Mouse (Mus musculus) CD8-positive naive resting alpha-beta T cell, adult 2 months (primary cell): ENCODE results near the gene Acp7.

Experiments used
- DNase-seq, 2 experiments: peaks; one replicate each; pipeline ENCODE4 v3.0.0; 2022; ENCODE audit warnings: low read depth in 2 of 2, low spot score in 2 of 2

Acp7 gene

GRCm38 (mm10) chr7:28603136-28603535 is 28.0 kb downstream of the Acp7 start:
- DNase-seq, result no peak

DNA sequence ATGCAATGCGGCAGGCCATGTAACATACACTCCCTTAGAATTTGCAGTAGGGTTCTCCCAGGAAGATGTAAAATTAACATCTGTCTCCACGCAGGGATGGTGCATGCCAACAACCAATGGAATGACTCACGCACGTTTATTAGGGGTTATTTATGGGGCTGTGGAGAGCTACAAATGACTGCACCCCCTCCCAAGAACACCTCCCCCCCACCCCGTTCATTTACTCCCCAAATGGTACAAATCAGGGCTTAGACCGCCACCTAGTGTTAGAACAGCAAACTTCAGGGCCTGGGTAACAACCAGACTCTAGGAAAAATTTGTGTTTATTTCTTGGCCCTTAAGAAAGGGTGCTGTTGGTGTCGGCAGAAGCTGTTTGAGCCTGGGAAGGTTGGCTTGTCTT is 29.5 kb downstream of the Acp7 start:
- peak; percentile 35 to 57 for DNase-seq

GRCm38 (mm10) chr7:28601029-28601428 is 30.1 kb downstream of the Acp7 start:
- peak; percentile 54 to 70 for DNase-seq

- DNase-seq, result no peak
These were observed 32.2 kb downstream of the Acp7 start for GRCm38 (mm10) chr7:28598951-28599350.

DNA sequence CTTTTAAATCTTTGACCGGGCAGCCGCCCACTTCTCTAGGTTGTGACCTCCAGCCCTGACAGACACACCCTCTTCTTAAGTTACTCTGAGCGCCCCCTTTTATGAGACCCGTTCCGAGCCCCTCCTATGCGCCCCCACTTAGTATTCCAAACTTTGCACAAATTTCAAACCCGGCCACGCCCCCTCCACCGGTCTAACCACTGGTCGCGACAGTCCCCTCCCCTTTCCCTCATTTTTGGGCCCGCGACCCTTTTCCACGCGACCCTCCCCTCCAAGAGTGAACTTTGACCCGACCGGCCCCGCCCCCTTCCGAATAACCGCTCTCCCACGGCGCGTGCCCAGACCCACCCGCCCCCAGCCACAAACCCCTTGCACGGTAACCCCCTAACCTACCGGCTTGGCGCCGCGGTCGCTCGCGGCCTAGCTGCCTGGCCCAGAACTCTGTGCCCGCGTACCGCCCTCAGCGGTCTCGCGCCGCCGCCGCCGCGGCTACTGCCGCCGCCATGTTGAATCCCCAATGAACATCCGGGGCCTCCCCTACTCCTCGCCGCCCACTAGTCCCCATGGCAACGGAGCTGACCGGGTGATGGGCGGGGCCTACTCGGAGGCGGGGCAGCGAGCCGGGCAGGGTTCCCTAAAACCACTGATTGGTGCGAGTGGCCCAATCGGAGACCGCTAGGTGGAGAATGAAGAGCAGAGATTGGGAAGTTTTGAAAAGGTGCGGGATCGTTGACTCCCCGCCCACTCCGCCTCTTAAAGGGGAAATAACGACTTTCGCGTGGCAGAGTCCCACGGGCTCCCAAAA is 33.3 kb downstream of the Acp7 start, which contains the start of the genes Samd4b and Pak4:
Gene Samd4b, minus strand, starts transcription at position 503 of the 805 bp plus-strand sequence.
Gene Pak4, minus strand, starts transcription at position 544 of the 805 bp plus-strand sequence.
- peak; percentile 100 for DNase-seq

- DNase-seq, result no peak
These were observed 33.9 kb downstream of the Acp7 start for GRCm38 (mm10) chr7:28597277-28597570.

DNA sequence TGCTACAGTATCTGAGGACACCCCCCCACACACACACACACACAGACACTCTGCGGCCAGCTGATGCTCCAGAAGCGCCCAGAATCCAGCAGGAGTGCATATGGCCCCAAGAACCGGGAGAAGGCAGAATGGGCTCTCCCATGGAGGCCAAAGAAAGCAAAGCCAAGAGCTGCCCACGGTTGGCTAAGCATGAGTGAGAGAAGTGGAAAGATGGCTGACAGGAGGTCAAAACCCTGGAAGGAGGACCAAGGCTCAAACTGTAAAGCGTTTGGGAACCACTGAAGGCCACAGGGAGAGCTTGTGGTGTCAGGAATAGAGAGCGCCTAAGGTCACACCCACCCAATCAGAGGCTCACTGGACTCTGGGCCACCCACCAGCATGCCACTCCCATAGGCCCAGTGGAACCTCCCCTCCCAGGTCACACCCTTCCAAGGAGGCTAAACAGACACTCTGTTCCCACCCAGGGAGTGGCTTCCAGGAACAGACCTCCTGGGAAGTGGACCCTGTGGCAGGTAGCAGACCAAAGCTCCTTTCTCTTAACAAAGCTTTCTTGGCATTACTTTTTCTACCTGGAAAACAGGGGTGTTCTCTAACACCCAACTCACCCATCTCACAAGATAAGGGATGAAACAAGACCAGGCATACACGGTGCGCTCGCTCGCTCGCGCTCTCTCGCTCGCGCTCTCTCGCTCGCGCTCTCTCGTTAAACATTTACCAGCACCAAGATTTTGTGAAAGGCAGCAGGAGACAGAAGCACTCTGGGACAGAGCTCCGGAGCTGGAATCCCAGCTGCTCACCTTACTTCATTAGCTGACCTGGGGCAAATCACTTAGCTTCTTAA is 34.5 kb downstream of the Acp7 start:
- no peak for DNase-seq

DNA sequence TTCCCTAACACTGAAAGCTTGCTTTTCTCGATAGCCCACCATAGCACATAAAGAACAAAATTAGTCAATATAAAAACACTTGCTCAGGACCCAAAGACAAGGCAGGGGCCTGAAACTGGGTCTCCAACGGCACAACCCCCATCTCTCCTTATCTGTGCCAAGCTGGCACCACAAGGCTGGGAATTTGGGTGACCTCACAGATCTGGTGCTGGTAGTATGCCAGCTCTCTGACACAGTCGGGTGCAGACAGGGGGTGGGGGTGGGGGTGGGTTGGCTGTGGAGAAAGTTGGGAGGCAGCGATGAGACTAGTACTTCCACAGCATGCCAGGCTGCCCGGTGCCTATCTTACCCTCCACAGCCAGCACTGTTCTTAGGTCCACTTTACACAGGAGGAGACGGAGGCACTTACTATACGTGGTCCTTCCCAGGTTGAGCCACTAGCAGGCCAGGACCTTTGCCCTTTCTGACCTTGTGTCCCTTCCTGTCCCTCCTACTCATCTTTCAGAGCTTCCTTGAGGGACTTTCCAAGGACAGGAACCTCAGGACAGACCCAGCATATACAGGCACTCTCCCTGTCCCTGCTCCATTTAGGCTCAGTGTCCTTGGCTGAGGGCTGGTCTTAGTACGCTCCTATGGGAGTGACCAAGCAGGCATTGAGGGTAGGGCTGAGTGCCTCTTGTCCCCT is 35.2 kb downstream of the Acp7 start:
- DNase-seq, result no peak

GRCm38 (mm10) chr7:28593206-28594111 is 37.7 kb downstream of the Acp7 start:
- no peak for DNase-seq

- DNase-seq, result no peak
These were observed 39.3 kb downstream of the Acp7 start for GRCm38 (mm10) chr7:28591862-28592261.

DNA sequence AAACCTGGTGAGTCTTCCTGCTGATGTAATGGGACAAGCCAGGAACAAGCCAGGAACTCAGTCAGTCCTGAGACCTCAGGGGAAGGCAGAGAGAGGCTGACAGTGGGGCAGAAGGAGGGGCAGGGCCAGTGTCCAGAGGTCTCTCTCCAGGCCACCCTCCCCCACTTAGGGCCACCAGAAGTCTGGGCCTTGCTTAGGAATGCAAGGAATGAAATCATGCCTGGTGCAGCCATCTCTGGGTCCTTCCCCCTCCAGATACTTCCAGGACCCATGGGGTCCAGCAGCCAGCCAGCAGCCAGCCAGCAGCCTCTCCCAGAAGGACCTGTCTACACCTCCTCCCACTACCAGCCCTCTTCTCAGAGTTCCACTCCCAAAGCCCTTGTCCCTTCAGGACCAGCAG is 43.5 kb downstream of the Acp7 start:
- no peak for DNase-seq

DNA sequence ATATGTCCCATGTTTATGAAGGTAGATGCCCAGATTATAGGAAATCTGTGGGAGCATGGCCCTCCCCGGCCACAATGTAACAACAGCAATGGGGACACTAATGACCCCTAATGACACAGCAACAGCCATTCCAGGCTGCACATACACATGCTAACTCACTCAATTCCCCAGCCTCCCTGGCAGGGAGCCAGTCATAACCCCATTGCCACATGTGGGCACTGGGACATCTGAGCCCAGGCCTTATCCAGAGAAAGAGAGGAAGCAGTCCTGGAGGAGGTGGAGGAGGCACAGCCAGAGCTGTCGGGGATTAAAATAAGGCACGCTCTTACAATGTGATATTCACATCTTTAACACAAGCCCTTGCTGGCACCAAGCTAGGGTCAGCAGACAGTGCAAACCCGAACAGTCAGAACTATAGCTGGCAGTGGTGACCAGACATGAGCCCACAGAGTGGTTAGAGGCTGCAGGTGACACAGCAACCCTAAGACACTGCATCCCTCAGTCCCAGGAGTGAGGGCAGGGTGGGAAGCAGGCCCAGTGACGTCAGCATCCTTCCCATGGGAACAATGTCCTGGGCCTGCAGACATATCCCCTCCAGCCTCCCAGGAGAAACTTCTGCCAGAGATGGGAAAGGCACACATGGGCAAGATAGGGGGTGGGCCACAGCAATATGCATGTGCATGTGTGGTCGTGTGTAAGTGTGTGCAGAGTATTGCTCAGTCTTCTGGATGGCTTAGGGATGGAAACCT is 44.3 kb downstream of the Acp7 start:
- no peak for DNase-seq

GRCm38 (mm10) chr7:28585001-28585400 is 46.1 kb downstream of the Acp7 start:
- no peak for DNase-seq

GRCm38 (mm10) chr7:28584468-28584867 is 46.7 kb downstream of the Acp7 start:
- DNase-seq, result no peak

GRCm38 (mm10) chr7:28583570-28584344 is 47.4 kb downstream of the Acp7 start:
- DNase-seq, result no peak

- no peak for DNase-seq
These were observed 48.3 kb downstream of the Acp7 start for GRCm38 (mm10) chr7:28582841-28583240.

DNA sequence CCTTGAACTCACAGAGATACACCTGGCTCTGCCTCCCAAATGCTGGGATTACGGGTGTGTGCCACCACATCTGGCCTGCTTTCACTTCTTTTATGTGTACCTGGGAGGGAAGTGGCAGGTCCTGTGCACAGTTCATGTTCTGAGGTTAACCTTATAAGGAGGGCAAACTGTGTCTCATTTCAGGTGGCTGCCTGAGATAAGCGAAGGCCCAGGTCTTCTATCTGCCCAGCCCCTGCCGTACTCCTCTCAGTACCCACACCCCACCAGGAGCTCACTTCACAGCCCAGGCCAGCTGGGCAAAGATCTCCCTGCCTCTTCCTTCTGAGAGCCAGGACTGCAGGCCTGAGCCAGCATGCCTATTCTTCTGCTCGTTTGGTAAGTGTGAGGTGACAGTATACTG is 49.4 kb downstream of the Acp7 start:
- no peak for DNase-seq

GRCm38 (mm10) chr7:28579826-28580225 is 51.3 kb downstream of the Acp7 start:
- no peak for DNase-seq

DNA sequence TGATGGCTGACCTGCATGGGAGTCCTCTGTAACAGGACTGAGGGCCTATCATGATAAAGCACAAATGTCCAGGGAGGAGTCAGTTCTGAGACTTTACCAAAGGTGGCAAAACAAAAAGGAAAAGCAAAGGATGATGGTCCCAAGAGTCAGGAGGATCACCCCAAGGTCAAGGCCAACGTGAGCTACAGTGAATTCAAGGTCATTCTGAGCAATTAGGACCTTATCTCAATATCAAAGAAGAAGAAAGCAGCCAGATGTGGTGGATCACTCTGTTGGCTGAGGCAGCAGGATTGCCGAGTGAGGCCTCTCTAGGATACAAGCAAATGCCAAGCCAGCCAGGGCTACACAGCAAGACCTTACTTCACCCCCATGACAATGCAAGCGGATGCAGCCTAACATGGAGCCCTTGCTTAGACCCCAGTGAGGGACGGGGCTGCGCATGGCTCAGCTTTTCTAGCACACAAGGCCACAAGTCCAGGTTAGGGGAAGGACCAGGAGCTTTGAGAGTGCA is 52.5 kb downstream of the Acp7 start:
- DNase-seq, result no peak
